Mouse (Mus musculus): ENCODE results near the gene Sbno2. TPM values are rescaled to one million over a fixed set of nuclear protein-coding genes. Genes with fewer than 3 reads are reported as not detected.

Gene Sbno2
- total and polyA plus RNA-seq, 2 experiments from 2014 or later, result 7.6 to 24.3 TPM

- no peak overlapping the region for H3K9ac ChIP-seq (replicated peaks; ENCODE audit: low read length, poor library complexity, severe bottlenecking)
- peaks cover 17% of the 10 kb centered on the region for H3K27me3 ChIP-seq (ENCODE audit: insufficient read depth, low read length)
- H3K27ac ChIP-seq (ENCODE audit: low read depth, low read length), result no peak overlapping the region
- TF ChIP-seq CTCF (IDR thresholded peaks at IDR 0.05), result no peak
- no peak overlapping the region for H3K4me2 ChIP-seq (ENCODE audit: low read depth, low read length, poor library complexity, severe bottlenecking)
- H3K9me3 ChIP-seq (ENCODE audit: low read length), result no peaks in the 10 kb centered on the region
- DNase-seq (ENCODE audit: low spot score), result no peak
- no peak for ATAC-seq (ENCODE audit: low FRiP score)
- H3K4me3 ChIP-seq (ENCODE audit: low read depth, low read length), result no peak overlapping the region
- 15% methylated on average over 12 of the region's 15 CpGs for WGBS
- no peaks in the 10 kb centered on the region for H3K36me3 ChIP-seq (ENCODE audit: insufficient read depth, low read length)
- no peaks in the 10 kb centered on the region for H3K4me1 ChIP-seq (ENCODE audit: insufficient read depth, low read length)
Measured at GRCm38 (mm10) chr10:80018739-80019297, 86.6 kb downstream of the Sbno2 start.

GRCm38 (mm10) chr10:80017771-80018170 lies 87.6 kb downstream of the Sbno2 start:
- Histone ChIP-seq H3K27ac (ENCODE audit: low read depth, low read length) (no peak overlapping the region), H3K9me3 (ENCODE audit: low read length) (no peaks in the 10 kb centered on the region), H3K9ac (replicated peaks; ENCODE audit: low read length, poor library complexity, severe bottlenecking) (no peak overlapping the region), H3K36me3 (ENCODE audit: insufficient read depth, low read length) (no peaks in the 10 kb centered on the region), H3K4me3 (ENCODE audit: low read depth, low read length) (no peak overlapping the region), H3K4me1 (ENCODE audit: insufficient read depth, low read length) (no peaks in the 10 kb centered on the region), H3K4me2 (ENCODE audit: low read depth, low read length, poor library complexity, severe bottlenecking) (no peak overlapping the region), H3K27me3 (ENCODE audit: insufficient read depth, low read length) (peaks cover 27% of the 10 kb centered on the region)
- WGBS, result 82% methylated on average over 14 of the region's 14 CpGs
- ATAC-seq (ENCODE audit: low FRiP score) (no peak), DNase-seq (ENCODE audit: low spot score) (no peak)
- TF ChIP-seq CTCF (IDR thresholded peaks at IDR 0.05), result no peak

- no peaks in the 10 kb centered on the region for H3K9me3 ChIP-seq (ENCODE audit: low read length)
- H3K9ac ChIP-seq (replicated peaks; ENCODE audit: low read length, poor library complexity, severe bottlenecking), result no peak overlapping the region
- H3K36me3 ChIP-seq (ENCODE audit: insufficient read depth, low read length), result no peaks in the 10 kb centered on the region
- no peak overlapping the region for H3K4me3 ChIP-seq (ENCODE audit: low read depth, low read length)
- DNase-seq (ENCODE audit: low spot score) (no peak), ATAC-seq (ENCODE audit: low FRiP score) (no peak)
- no peaks in the 10 kb centered on the region for H3K4me1 ChIP-seq (ENCODE audit: insufficient read depth, low read length)
- 78% methylated on average over 3 of the region's 3 CpGs for WGBS
- TF ChIP-seq CTCF (IDR thresholded peaks at IDR 0.05), result no peak
- no peak overlapping the region for H3K27ac ChIP-seq (ENCODE audit: low read depth, low read length)
- no peak overlapping the region for H3K4me2 ChIP-seq (ENCODE audit: low read depth, low read length, poor library complexity, severe bottlenecking)
- peaks cover 27% of the 10 kb centered on the region for H3K27me3 ChIP-seq (ENCODE audit: insufficient read depth, low read length)
Measured at GRCm38 (mm10) chr10:80017361-80017760, 88.0 kb downstream of the Sbno2 start.

- Histone ChIP-seq H3K27ac (ENCODE audit: low read depth, low read length) (no peak overlapping the region), H3K4me3 (ENCODE audit: low read depth, low read length) (no peak overlapping the region), H3K4me1 (ENCODE audit: insufficient read depth, low read length) (no peaks in the 10 kb centered on the region), H3K27me3 (ENCODE audit: insufficient read depth, low read length) (peaks cover 27% of the 10 kb centered on the region), H3K36me3 (ENCODE audit: insufficient read depth, low read length) (0 out of 2 replicates have a peak, but pooled peaks cover 3% of the 10 kb centered on the region), H3K9me3 (ENCODE audit: low read length) (0 out of 2 replicates have a peak, but pooled peaks cover 1% of the 10 kb centered on the region), H3K9ac (replicated peaks; ENCODE audit: low read length, poor library complexity, severe bottlenecking) (no peak overlapping the region), H3K4me2 (ENCODE audit: low read depth, low read length, poor library complexity, severe bottlenecking) (no peak overlapping the region)
- 92% methylated on average over 10 of the region's 10 CpGs for WGBS
- TF ChIP-seq CTCF (IDR thresholded peaks at IDR 0.05), result no peak
- DNase-seq (ENCODE audit: low spot score) (no peak), ATAC-seq (ENCODE audit: low FRiP score) (no peak)
Measured at GRCm38 (mm10) chr10:80016931-80017330, 88.4 kb downstream of the Sbno2 start.

GRCm38 (mm10) chr10:80016511-80016910 lies 88.9 kb downstream of the Sbno2 start, which contains the start of gene Arhgap45:
Gene Arhgap45 (plus strand): TSS chr10:80016653.
- no peak for TF ChIP-seq CTCF (IDR thresholded peaks at IDR 0.05)
- Histone ChIP-seq H3K4me3 (ENCODE audit: low read depth, low read length) (no peak within 1 kb of the TSS), H3K4me2 (ENCODE audit: low read depth, low read length, poor library complexity, severe bottlenecking) (no peak within 1 kb of the TSS), H3K36me3 (ENCODE audit: insufficient read depth, low read length) (peaks cover 7% of the 10 kb centered on the region; the same call in 1 of the 2 replicates), H3K27ac (ENCODE audit: low read depth, low read length) (no peak within 1 kb of the TSS), H3K9ac (replicated peaks; ENCODE audit: low read length, poor library complexity, severe bottlenecking) (no peak within 1 kb of the TSS), H3K4me1 (ENCODE audit: insufficient read depth, low read length) (no peaks in the 10 kb centered on the region), H3K9me3 (ENCODE audit: low read length) (0 out of 2 replicates have a peak, but pooled peaks cover 5% of the 10 kb centered on the region), H3K27me3 (ENCODE audit: insufficient read depth, low read length) (peaks cover 27% of the 10 kb centered on the region)
- DNase-seq (ENCODE audit: low spot score) (no peak), ATAC-seq (ENCODE audit: low FRiP score) (no peak)
- WGBS, result 69% methylated on average over 11 of the region's 11 CpGs

- 85% methylated on average over 10 of the region's 10 CpGs for WGBS
- no peak for ATAC-seq (ENCODE audit: low FRiP score)
- Histone ChIP-seq H3K4me1 (ENCODE audit: insufficient read depth, low read length) (no peaks in the 10 kb centered on the region), H3K9ac (replicated peaks; ENCODE audit: low read length, poor library complexity, severe bottlenecking) (no peak overlapping the region), H3K27me3 (ENCODE audit: insufficient read depth, low read length) (peaks cover 27% of the 10 kb centered on the region), H3K4me3 (ENCODE audit: low read depth, low read length) (no peak overlapping the region), H3K27ac (ENCODE audit: low read depth, low read length) (no peak overlapping the region), H3K9me3 (ENCODE audit: low read length) (peaks cover 12% of the 10 kb centered on the region), H3K36me3 (ENCODE audit: insufficient read depth, low read length) (peaks cover 7% of the 10 kb centered on the region; the same call in 1 of the 2 replicates), H3K4me2 (ENCODE audit: low read depth, low read length, poor library complexity, severe bottlenecking) (no peak overlapping the region)
- no peak for DNase-seq (ENCODE audit: low spot score)
- TF ChIP-seq CTCF (IDR thresholded peaks at IDR 0.05), result no peak
Measured at GRCm38 (mm10) chr10:80015583-80015982, 89.8 kb downstream of the Sbno2 start.

All from midbrain, postnatal 0 days (tissue).